Mouse (Mus musculus): Measurements from ENCODE around the gene Akp3. TPM values are rescaled to one million over a fixed set of nuclear protein-coding genes. Genes with fewer than 3 reads are reported as not detected.

Gene Akp3
- polyA plus RNA-seq, 2 experiments, result not detected

- TF ChIP-seq EP300 (IDR thresholded peaks at IDR 0.05; ENCODE audit: low read depth), result no peak
- no peaks in the 10 kb centered on the region for H3K4me1 ChIP-seq (replicated peaks; ENCODE audit: control insufficient read depth in 2 of 2, insufficient read depth in 2 of 2, low read length in 1 of 2)
- no peak overlapping the region for H3K27ac ChIP-seq
- H3K27me3 ChIP-seq (ENCODE audit: control insufficient read depth, insufficient read depth, low read length), result peaks cover 12% of the 10 kb centered on the region
- no peak overlapping the region for H3K4me3 ChIP-seq (ENCODE audit: insufficient read depth in 1 of 2, low read depth in 2 of 2, low read length in 2 of 2)
- DNase-seq (ENCODE audit: low read depth in 3 of 3, low spot score in 3 of 3) (no peak), ATAC-seq (ENCODE audit: insufficient read depth) (no peak)
- 47% methylated on average over 9 of the region's 9 CpGs for WGBS (ENCODE audit: insufficient replicate concordance)
- no peak overlapping the region for H3K4me2 ChIP-seq (ENCODE audit: low read depth)
- H3K9me3 ChIP-seq (ENCODE audit: control insufficient read depth, low read length), result no peaks in the 10 kb centered on the region
- no peak overlapping the region for H3K9ac ChIP-seq (replicated peaks)
- no peaks in the 10 kb centered on the region for H3K36me3 ChIP-seq (replicated peaks; ENCODE audit: control insufficient read depth, insufficient read depth, low read depth)
Observed at GRCm38 (mm10) chr1:87172316-87172715, 47.5 kb downstream of the Akp3 start.

GRCm38 (mm10) chr1:87174006-87174955, 49.5 kb downstream of the Akp3 start:
- 24% methylated on average over 28 of the region's 28 CpGs for WGBS (ENCODE audit: insufficient replicate concordance)
- no peak overlapping the region for H3K4me2 ChIP-seq (ENCODE audit: low read depth)

GRCm38 (mm10) chr1:87175852-87176292, 51.1 kb downstream of the Akp3 start:
- Histone ChIP-seq H3K9ac (replicated peaks) (no peak overlapping the region), H3K36me3 (replicated peaks; ENCODE audit: control insufficient read depth, insufficient read depth, low read depth) (no peaks in the 10 kb centered on the region), H3K27me3 (ENCODE audit: control insufficient read depth, insufficient read depth, low read length) (peaks cover 6% of the 10 kb centered on the region), H3K4me3 (ENCODE audit: insufficient read depth in 1 of 2, low read depth in 2 of 2, low read length in 2 of 2) (no peak overlapping the region), H3K9me3 (ENCODE audit: control insufficient read depth, low read length) (no peaks in the 10 kb centered on the region), H3K4me2 (ENCODE audit: low read depth) (no peak overlapping the region), H3K27ac (no peak overlapping the region), H3K4me1 (replicated peaks; ENCODE audit: control insufficient read depth in 2 of 2, insufficient read depth in 2 of 2, low read length in 1 of 2) (no peaks in the 10 kb centered on the region)
- DNase-seq (ENCODE audit: low read depth in 3 of 3, low spot score in 3 of 3) (no peak), ATAC-seq (ENCODE audit: insufficient read depth) (no peak)
- 29% methylated on average over 11 of the region's 11 CpGs for WGBS (ENCODE audit: insufficient replicate concordance)
- TF ChIP-seq EP300 (IDR thresholded peaks at IDR 0.05; ENCODE audit: low read depth) (no peak), CTCF (IDR thresholded peaks at IDR 0.05; ENCODE audit: low read depth) (peak; percentile 31)

More at GRCm38 (mm10) chr1:87174006-87174955, 49.5 kb downstream of the Akp3 start:
- DNase-seq (ENCODE audit: low read depth in 3 of 3, low spot score in 3 of 3) (peak in 2 of 3 experiments; percentile 14 to 16), ATAC-seq (ENCODE audit: insufficient read depth) (no peak)
- H3K27ac ChIP-seq, result no peak overlapping the region
- no peak overlapping the region for H3K9ac ChIP-seq (replicated peaks)
- no peak overlapping the region for H3K4me3 ChIP-seq (ENCODE audit: insufficient read depth in 1 of 2, low read depth in 2 of 2, low read length in 2 of 2)
- H3K9me3 ChIP-seq (ENCODE audit: control insufficient read depth, low read length), result no peaks in the 10 kb centered on the region
- peaks cover 12% of the 10 kb centered on the region for H3K27me3 ChIP-seq (ENCODE audit: control insufficient read depth, insufficient read depth, low read length)
- H3K36me3 ChIP-seq (replicated peaks; ENCODE audit: control insufficient read depth, insufficient read depth, low read depth), result no peaks in the 10 kb centered on the region
- TF ChIP-seq CTCF (IDR thresholded peaks at IDR 0.05; ENCODE audit: low read depth) (peak; percentile 75), EP300 (IDR thresholded peaks at IDR 0.05; ENCODE audit: low read depth) (no peak)
- no peaks in the 10 kb centered on the region for H3K4me1 ChIP-seq (replicated peaks; ENCODE audit: control insufficient read depth in 2 of 2, insufficient read depth in 2 of 2, low read length in 1 of 2)

Other genes starting within 250 kb of the Akp3 start
- gene Alppl2, start 35.0 kb upstream of the Akp3 start, polyA plus RNA-seq (2012; rRNA removed), result not detected in 2 replicates
- gene Alppl2, start 35.0 kb upstream of the Akp3 start, polyA plus RNA-seq (2014; fragmentation: Nextera tagmentation; extraction: Ambion mirVana), result not detected in 2 replicates
- not detected in 2 replicates for gene Alpi, start 23.4 kb upstream of the Akp3 start, polyA plus RNA-seq (2012; rRNA removed)
- gene Alpi, start 23.4 kb upstream of the Akp3 start, polyA plus RNA-seq (2014; fragmentation: Nextera tagmentation; extraction: Ambion mirVana), result not detected in 2 replicates
- gene Ecel1, start 31.5 kb downstream of the Akp3 start, polyA plus RNA-seq (2012; rRNA removed), result 0.02 and 0.11 TPM in 2 replicates
- gene Ecel1, start 31.5 kb downstream of the Akp3 start, polyA plus RNA-seq (2014; fragmentation: Nextera tagmentation; extraction: Ambion mirVana), result not detected in 2 replicates
- gene Prss56, start 58.3 kb downstream of the Akp3 start, polyA plus RNA-seq (2012; rRNA removed), result not detected in 2 replicates
- gene Prss56, start 58.3 kb downstream of the Akp3 start, polyA plus RNA-seq (2014; fragmentation: Nextera tagmentation; extraction: Ambion mirVana), result not detected in 2 replicates
- gene Chrnd, start 65.6 kb downstream of the Akp3 start, polyA plus RNA-seq (2012; rRNA removed), result not detected in 2 replicates
- not detected in 2 replicates for gene Chrnd, start 65.6 kb downstream of the Akp3 start, polyA plus RNA-seq (2014; fragmentation: Nextera tagmentation; extraction: Ambion mirVana)
- not detected in 2 replicates for gene Chrng, start 79.7 kb downstream of the Akp3 start, polyA plus RNA-seq (2012; rRNA removed)
- not detected in 2 replicates for gene Chrng, start 79.7 kb downstream of the Akp3 start, polyA plus RNA-seq (2014; fragmentation: Nextera tagmentation; extraction: Ambion mirVana)
- 18.9 and 34.8 TPM in 2 replicates for gene Eif4e2, start 88.9 kb downstream of the Akp3 start, polyA plus RNA-seq (2012; rRNA removed)
- gene Eif4e2, start 88.9 kb downstream of the Akp3 start, polyA plus RNA-seq (2014; fragmentation: Nextera tagmentation; extraction: Ambion mirVana), result 54.9 and 59.7 TPM in 2 replicates
- gene Efhd1, start 139.4 kb downstream of the Akp3 start, polyA plus RNA-seq (2012; rRNA removed), result not detected in 2 replicates
- not detected in 2 replicates for gene Efhd1, start 139.4 kb downstream of the Akp3 start, polyA plus RNA-seq (2014; fragmentation: Nextera tagmentation; extraction: Ambion mirVana)
- 17.1 and 17.9 TPM in 2 replicates for gene Gigyf2, start 202.0 kb downstream of the Akp3 start, polyA plus RNA-seq (2012; rRNA removed)
- 11.2 and 13.0 TPM in 2 replicates for gene Gigyf2, start 202.0 kb downstream of the Akp3 start, polyA plus RNA-seq (2014; fragmentation: Nextera tagmentation; extraction: Ambion mirVana)

Data from liver, embryonic 14.5 days (tissue).